8 mouse cellular contexts compared by ENCODE assay signal in the genomic region with DNA sequence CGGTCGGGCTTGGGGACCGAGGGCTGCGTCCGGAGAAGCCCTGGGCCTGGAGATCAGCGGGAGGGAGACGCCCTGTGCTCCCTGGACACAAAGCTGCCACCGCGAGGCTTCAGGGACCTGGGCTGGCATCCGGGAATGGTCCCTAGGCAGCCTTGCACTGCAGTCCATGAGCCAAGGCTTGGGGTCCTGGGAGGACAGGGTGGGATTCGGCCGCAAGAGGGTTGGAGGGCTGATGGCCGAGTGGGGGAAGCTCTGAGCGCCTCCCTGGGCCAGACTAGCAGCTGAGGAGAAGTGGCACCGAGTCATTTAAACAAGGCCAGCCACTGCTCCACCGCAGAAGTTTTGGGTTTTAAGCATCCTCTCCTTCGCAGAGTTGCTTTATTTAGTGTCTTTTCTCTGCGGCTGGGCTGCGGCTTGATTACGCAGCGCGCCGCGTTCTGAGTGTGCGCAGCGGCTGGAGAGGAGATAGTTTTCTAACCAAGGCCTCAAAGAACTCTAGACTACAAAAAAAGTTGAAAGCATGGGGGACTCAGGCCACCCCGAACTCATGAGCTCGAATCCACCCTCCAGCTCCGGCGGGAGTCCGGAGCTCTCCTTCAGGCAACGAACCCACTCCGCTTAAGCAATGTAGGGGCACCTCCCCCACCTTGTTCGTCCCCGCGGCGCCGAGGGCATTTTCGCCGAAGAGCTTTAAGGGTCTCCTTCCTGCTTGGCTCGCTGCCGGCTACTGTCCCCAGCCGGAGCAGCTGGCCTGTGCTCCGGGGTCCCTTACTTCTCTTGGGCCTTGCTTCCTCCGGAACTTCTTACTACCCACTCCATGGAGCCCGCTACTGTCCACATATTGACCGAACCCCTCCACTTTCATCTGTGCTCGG.
A peak's percentile ranks its signal among the peaks of the same experiment; 100 is the strongest.
DNase-seq lines count a peak whose midpoint lies in the region; ATAC-seq and TF ChIP-seq lines count a peak whose summit lies in the region.

No protein-coding gene starts in this region.

- peak; percentile 16; the same call in 1 of the 2 replicates for ATAC-seq in forebrain, embryonic 14.5 days
- peak; percentile 18 for ATAC-seq in inflammation-experienced regulatory T-cells, adult 6 months

- peak overlapping the region; percentile 92 for H3K4me2 ChIP-seq in forebrain, embryonic 14.5 days (ENCODE audit: low read length)

- H3K9me3 ChIP-seq in forebrain, embryonic 14.5 days (replicated peaks; ENCODE audit: control insufficient read depth, low read length): no peaks in the 10 kb centered on the region

- DNase-seq in layer of hippocampus, adult 2 months (ENCODE audit: low spot score in 2 of 2): no peak
- no peak for DNase-seq in layer of hippocampus, adult 9-11 months
- DNase-seq in adrenal gland, postnatal 14 days: peak; percentile 56
- peak; percentile 45 for DNase-seq in forebrain, embryonic 14.5 days (ENCODE audit: low spot score)
- DNase-seq in lung, postnatal 14 days: peak; percentile 51
- DNase-seq in spleen, postnatal 10 days (ENCODE audit: low spot score in 2 of 2): peak; percentile 67 to 75
- DNase-seq in layer of hippocampus, postnatal 25 days (ENCODE audit: extremely low spot score in 1 of 2, low spot score in 1 of 2): no peak

- no peak for TF ChIP-seq CTCF in layer of hippocampus, adult 2 months (conservative IDR thresholded peaks at IDR 0.05)

- no peak overlapping the region; the same call in 1 of the 2 replicates for H3K27ac ChIP-seq in layer of hippocampus, adult 2 months
- H3K27ac ChIP-seq in forebrain, embryonic 14.5 days (ENCODE audit: low read depth, low read length): no peak overlapping the region

- WGBS in forebrain, embryonic 14.5 days: under 1% methylated on average over 48 of the region's 48 CpGs

- H3K27me3 ChIP-seq in forebrain, embryonic 14.5 days (replicated peaks; ENCODE audit: control insufficient read depth, insufficient read depth, low read length): peaks cover 80% of the 10 kb centered on the region

- H3K36me3 ChIP-seq in forebrain, embryonic 14.5 days (ENCODE audit: control insufficient read depth, insufficient read depth, low read length): no peaks in the 10 kb centered on the region

- H3K4me1 ChIP-seq in forebrain, embryonic 14.5 days (ENCODE audit: control insufficient read depth, insufficient read depth, low read length): peaks cover 14% of the 10 kb centered on the region; the same call in 1 of the 2 replicates

- H3K4me3 ChIP-seq in layer of hippocampus, adult 2 months: peak overlapping the region; percentile 42
- peak overlapping the region; percentile 42 for H3K4me3 ChIP-seq in forebrain, embryonic 14.5 days (ENCODE audit: low read depth, low read length)

- H3K9ac ChIP-seq in forebrain, embryonic 14.5 days (ENCODE audit: low read length): peak overlapping the region; percentile 47

Comparison
In these comparisons a context has a peak if more than half of its experiments do, and no peak if none do; other contexts are left out.
1. DNase-seq: peak in adrenal gland, postnatal 14 days (single experiment), forebrain, embryonic 14.5 days (single experiment), lung, postnatal 14 days (single experiment) and spleen, postnatal 10 days (2 of 2); none in layer of hippocampus, adult 2 months (0 of 2), layer of hippocampus, adult 9-11 months (single experiment) and layer of hippocampus, postnatal 25 days (0 of 2).